Mouse (Mus musculus) spleen, adult 2 months (tissue): ENCODE results near the gene Trp73. TPM values are rescaled to one million over a fixed set of nuclear protein-coding genes. Genes with fewer than 3 reads are reported as not detected.

Source experiments
- DNase-seq, 2 experiments: peaks; one replicate each; pipeline versions ENCODE4 v3.0.0 to v3.0.0-alpha.2; 2012 to 2021; ENCODE audit warnings: low spot score in 2 of 2, low read depth in 1 of 2
- H3K27ac ChIP-seq: fragments of 200-500 bp; 2 replicates; pipeline ENCODE4 v1.5.1; 2012; ENCODE audit warnings: low read length, inconsistent platforms; ENCODE audit not compliant: insufficient read depth
- H3K27me3 ChIP-seq: fragments of 200-500 bp; 2 replicates; pipeline ENCODE4 v1.6.1; 2012; ENCODE audit warnings: mild to moderate bottlenecking, moderate library complexity, low read length, inconsistent platforms; ENCODE audit not compliant: control insufficient read depth, insufficient read depth
- H3K36me3 ChIP-seq: fragments of 200-500 bp; 2 replicates; pipeline ENCODE4 v1.6.1; 2012; ENCODE audit warnings: mild to moderate bottlenecking, low read length, inconsistent platforms; ENCODE audit not compliant: control insufficient read depth, insufficient read depth
- H3K4me1 ChIP-seq: fragments of 200-500 bp; 2 replicates; pipeline ENCODE4 v1.6.1; 2011; ENCODE audit warnings: inconsistent platforms; ENCODE audit not compliant: control insufficient read depth, insufficient read depth, insufficient read length
- H3K4me3 ChIP-seq: fragments of 200-500 bp; 2 replicates; pipeline ENCODE4 v1.5.1; 2011; ENCODE audit warnings: mild to moderate bottlenecking, inconsistent platforms; ENCODE audit not compliant: insufficient read depth, insufficient read length; ENCODE audit errors: extremely low read depth
- CTCF ChIP-seq: fragments of 200-500 bp; IDR thresholded peaks from 2 replicates; pipeline ENCODE4 v1.5.1; 2011; ENCODE audit warnings: mild to moderate bottlenecking, inconsistent platforms; ENCODE audit not compliant: insufficient read depth, insufficient read length, insufficient replicate concordance; ENCODE audit errors: extremely low read depth
- POLR2A ChIP-seq: fragments of 200-500 bp; IDR thresholded peaks from 2 replicates; pipeline ENCODE4 v1.6.1; 2011; ENCODE audit warnings: low read depth, low read length, inconsistent platforms
- WGBS: fragments of 180-500 bp; shearing (Covaris S2); methylation state at CpG from one replicate; pipeline ENCODE4 v1.1.7; 2018; 5-methylcytosine and 5-hydroxymethylcytosine counted together
- polyA plus RNA-seq: library from polyadenylated mRNA; depleted of rRNA; stranded (reverse); fragments of >200 nt; gene quantifications from 2 replicates; pipeline ENCODE4 v1.2.3, GENCODE M21; 2012

The Trp73 gene
- polyA plus RNA-seq, 1 experiment = 0.34 TPM

DNA sequence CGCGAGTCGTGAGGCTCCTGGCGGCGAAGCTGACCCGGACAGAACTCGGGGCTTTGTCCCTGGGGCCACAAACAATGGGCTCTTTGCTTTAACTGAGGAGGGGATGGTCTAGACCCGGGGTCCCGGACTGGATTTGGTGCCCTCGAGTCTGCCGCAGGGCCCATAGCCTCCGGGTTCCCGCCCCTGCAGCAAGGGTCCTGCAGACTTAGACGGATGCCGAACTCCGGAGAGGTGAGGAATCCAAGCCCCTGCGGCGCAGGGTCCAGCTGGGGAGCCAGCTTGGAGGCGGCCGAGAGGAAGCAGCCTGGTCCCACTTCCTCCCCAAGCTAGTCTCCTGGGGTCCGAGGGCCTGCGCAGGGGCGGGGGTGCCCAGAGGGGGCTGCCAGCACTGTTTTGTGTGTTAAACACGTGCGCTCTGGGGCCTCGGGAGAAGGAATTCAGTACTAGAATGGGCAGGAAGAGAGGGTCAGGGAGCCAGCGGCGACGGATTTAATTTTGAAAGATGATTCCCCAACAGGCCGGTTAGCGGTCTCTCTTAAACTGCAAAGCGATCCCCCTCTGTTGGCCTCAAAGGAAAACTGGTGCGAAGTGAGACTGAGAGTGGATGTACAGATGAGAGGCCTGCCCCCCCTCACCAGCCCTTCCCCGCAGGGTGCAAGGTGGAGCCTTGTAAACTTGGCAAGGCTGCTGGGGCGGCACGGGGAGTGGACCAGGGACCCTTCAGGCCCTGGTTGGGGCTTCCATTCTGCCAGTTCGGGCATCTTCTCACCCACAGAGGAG lies 31.3 kb upstream of the Trp73 start:
- Histone ChIP-seq H3K4me1 (peaks cover 5% of the 10 kb centered on the region; the same call in 1 of the 2 replicates), H3K27ac (no peak overlapping the region), H3K27me3 (peaks cover 13% of the 10 kb centered on the region), H3K4me3 (peak overlapping the region; percentile 23; the same call in 1 of the 2 replicates), H3K36me3 (no peaks in the 10 kb centered on the region)
- no peak for DNase-seq
- whole genome bisulfite sequencing = 3% methylated on average over 37 of the region's 37 CpGs
- no peak for TF ChIP-seq CTCF
- TF ChIP-seq POLR2A = no peak

DNA sequence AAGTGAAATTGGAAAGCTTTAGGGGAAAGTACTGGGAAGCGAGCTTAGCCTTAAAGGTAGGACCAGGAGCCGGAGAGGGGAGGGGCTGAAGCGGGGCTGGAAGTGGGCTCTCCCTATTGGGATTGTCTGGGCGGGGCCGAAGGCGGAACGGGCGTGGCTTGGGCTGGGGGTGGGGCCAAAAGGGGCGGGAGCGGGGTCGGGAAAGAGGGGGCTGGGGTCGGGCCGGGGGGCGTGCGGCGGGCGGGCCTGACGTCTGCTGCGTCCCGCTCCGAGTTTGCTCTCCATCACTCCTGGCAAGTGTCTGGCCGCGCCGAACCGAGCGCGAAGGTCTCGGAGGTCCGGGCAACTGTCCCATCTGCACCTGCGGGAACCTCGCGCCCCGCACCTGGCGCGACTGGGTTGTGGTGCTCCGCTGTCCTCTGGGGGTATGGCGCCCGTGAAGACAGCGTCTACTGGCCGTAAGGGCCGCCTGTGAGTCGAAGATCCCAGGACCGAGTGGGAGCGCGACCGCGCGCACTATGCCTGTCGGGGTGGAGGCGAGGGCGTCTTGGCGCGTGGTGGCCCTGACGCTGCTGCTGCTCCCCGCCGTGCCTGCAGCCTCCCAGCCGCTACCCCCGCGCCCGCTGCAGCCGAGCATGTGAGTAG lies 30.6 kb upstream of the Trp73 start, which contains the start of gene Megf6:
Gene Megf6, plus strand, starts transcription at position 225 of the 645 bp plus-strand sequence.
- Histone ChIP-seq H3K4me1 (peaks cover 5% of the 10 kb centered on the region; the same call in 1 of the 2 replicates), H3K36me3 (no peaks in the 10 kb centered on the region), H3K27me3 (peaks cover 13% of the 10 kb centered on the region), H3K27ac (no peak within 1 kb of the TSS), H3K4me3 (peak within 1 kb of the TSS; percentile 23; the same call in 1 of the 2 replicates)
- no peak for TF ChIP-seq CTCF
- TF ChIP-seq POLR2A = no peak
- no peak for DNase-seq
- 1% methylated on average over 51 of the region's 61 CpGs for WGBS

DNA sequence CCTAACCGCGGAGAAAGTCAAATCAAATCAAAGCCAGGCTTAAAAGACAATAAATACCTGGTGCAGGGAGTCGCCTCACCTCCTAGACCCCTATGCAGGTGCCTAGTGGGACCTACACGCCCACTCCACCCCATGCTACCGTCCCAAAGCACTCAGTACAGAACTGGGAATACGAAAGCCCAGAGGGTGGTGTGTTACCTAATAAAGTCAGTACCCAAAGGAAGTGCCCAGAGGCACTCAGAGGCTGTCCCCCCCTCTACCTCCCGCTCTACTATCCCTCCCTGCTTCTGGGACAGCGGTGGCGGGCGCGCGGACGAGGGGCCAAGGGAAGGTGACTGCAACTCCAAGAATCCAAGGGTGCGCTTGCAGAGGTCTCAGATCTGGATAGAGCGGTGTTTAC lies 30.0 kb upstream of the Trp73 start:
- no peak for DNase-seq
- TF ChIP-seq POLR2A (no peak), CTCF (no peak)
- 5% methylated on average over 15 of the region's 15 CpGs for WGBS

DNA sequence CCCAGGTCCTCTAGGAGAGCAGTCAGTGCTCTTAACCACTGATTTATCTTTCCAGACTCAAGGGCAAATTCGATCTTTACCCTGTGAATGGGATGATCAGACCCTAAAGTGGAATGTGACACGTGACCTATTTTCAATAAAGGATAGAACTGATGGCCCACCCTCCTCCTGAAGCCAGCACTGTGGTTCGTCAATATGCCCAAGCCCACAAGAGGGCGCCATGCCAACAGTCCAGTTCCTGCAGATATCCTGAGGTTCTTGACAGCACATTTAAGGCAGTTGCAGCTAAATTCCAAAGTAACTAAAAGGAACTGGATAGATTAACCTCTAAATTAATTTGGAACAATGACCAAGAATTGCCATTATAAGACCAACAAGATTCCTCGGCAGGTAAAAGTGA lies 27.0 kb upstream of the Trp73 start:
- Histone ChIP-seq H3K27me3 (peaks cover 13% of the 10 kb centered on the region), H3K27ac (no peak overlapping the region), H3K4me1 (peaks cover 5% of the 10 kb centered on the region; the same call in 1 of the 2 replicates), H3K4me3 (no peak overlapping the region), H3K36me3 (no peaks in the 10 kb centered on the region)
- peak in 1 of 2 experiments; percentile 39 for DNase-seq
- no peak for TF ChIP-seq POLR2A
- peak; percentile 36; the same call in 1 of the 2 replicates for TF ChIP-seq CTCF
- WGBS = 28% methylated on average over 5 of the region's 5 CpGs

More for the DNA sequence above, 30.0 kb upstream of the Trp73 start:
- H3K4me3 ChIP-seq = no peak overlapping the region
- no peaks in the 10 kb centered on the region for H3K36me3 ChIP-seq
- peaks cover 13% of the 10 kb centered on the region for H3K27me3 ChIP-seq
- no peak overlapping the region for H3K27ac ChIP-seq
- peaks cover 5% of the 10 kb centered on the region; the same call in 1 of the 2 replicates for H3K4me1 ChIP-seq

DNA sequence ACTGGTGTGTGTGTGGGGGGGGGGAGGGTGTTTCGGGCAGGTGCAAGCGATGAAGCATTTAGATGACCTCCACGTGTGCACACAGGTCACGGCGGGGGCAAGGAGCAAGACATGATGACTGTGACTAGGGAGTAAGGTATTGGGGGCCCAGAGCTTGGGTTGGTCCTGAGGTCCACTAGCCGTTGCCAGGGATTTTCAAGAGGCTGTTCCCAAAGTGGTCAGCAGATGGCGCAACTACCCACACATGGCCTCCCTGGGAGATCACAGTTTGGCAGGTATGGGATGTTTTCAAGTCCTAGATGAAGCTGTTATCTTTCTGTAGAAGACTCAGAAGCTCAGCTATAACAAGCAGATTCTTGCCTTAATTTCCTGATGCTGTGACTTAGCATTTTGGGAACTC lies 23.3 kb upstream of the Trp73 start:
- no peak overlapping the region for H3K27ac ChIP-seq
- no peaks in the 10 kb centered on the region for H3K27me3 ChIP-seq
- peak in 1 of 2 experiments; percentile 64 for DNase-seq
- H3K36me3 ChIP-seq = peaks cover 1% of the 10 kb centered on the region; the same call in 1 of the 2 replicates
- H3K4me3 ChIP-seq = no peak overlapping the region
- H3K4me1 ChIP-seq = peaks cover 10% of the 10 kb centered on the region; the same call in 1 of the 2 replicates
- 17% methylated on average over 7 of the region's 7 CpGs for WGBS
- peak; percentile 77; the same call in 1 of the 2 replicates for TF ChIP-seq CTCF
- no peak for TF ChIP-seq POLR2A

DNA sequence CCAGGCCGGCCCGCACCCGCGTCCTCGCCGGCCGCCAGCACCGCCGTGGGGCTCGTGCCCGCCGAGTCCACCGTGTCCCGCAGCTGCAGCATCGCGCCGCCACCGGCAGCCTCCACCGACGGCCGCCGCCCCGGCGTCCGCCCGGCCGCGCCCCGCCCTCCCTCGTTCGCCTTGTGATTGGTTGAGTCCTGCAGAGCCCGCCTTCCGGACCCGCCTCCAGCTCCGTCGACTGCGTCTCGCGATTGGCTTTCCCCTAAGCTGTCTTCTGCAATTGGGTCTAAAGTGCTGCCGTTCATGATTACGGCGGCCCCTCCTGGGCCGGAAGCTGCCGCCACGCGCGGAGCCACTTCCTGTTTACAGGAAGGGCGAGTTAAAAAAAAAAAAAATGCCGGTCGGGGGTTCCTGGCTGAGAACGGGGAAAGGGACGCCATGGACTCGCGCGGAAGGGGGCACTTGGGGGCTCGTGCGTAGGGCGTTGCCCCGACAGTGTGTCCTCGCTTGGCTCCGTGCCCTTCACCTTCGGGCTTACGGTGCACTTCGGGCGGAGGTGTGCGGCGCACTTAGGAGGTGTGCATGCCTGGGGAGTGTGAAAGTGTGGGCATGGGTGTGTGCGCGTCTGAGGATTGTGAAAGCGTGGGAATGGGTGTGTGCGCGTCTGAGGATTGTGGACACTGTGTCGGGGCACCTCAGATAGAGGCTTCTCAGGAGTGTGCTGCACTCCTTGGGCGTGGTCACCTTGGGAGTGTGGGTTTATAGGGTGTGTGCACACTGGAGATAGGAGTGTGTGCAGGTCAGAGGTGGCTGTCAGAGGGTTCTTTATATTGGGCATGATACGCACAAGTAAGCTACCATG lies 20.8 kb upstream of the Trp73 start, which contains the start of gene Tprgl:
Gene Tprgl, minus strand, starts transcription at position 129 of the 853 bp plus-strand sequence.
- H3K36me3 ChIP-seq = peaks cover 15% of the 10 kb centered on the region
- under 1% methylated on average over 54 of the region's 75 CpGs for WGBS
- TF ChIP-seq POLR2A = peak; percentile 80
- TF ChIP-seq CTCF = no peak
- H3K4me3 ChIP-seq = peak within 1 kb of the TSS; percentile 84
- DNase-seq = peak; percentile 92 to 96
- H3K27ac ChIP-seq = peak within 1 kb of the TSS; percentile 93
- peaks cover 13% of the 10 kb centered on the region; the same call in 1 of the 2 replicates for H3K4me1 ChIP-seq
- H3K27me3 ChIP-seq = no peaks in the 10 kb centered on the region
